Mouse (Mus musculus) embryonic fibroblast, embryonic 13.5 days (primary cell): ENCODE measurements at regions not wholly inside any gene's neighbourhood (a gene's known extent, or its start where the extent isn't known, plus 50 kb on each side); places are given as distances from the start of the nearest gene placed in this dataset.

Source experiments
- H3K27ac ChIP-seq: 2 replicates; pipeline ENCODE4 v1.5.1; 2012; ENCODE audit warnings: low read length, control low read depth, inconsistent platforms; ENCODE audit not compliant: insufficient read depth
- H3K4me1 ChIP-seq: 2 replicates; pipeline ENCODE4 v1.6.1; 2011; ENCODE audit warnings: low read length; ENCODE audit not compliant: control insufficient read depth, insufficient read depth
- H3K4me3 ChIP-seq: 2 replicates; pipeline ENCODE4 v1.5.1; 2011; ENCODE audit warnings: mild to moderate bottlenecking, control low read depth, low read length; ENCODE audit not compliant: insufficient read depth
- CTCF ChIP-seq: IDR thresholded peaks from 2 replicates; pipeline ENCODE4 v1.5.1; 2011; ENCODE audit warnings: mild to moderate bottlenecking, control low read depth, low read length, moderate library complexity, borderline replicate concordance; ENCODE audit not compliant: insufficient read depth
- POLR2A ChIP-seq: IDR thresholded peaks from 2 replicates; pipeline ENCODE4 v1.6.1; 2011; ENCODE audit warnings: low read depth, mild to moderate bottlenecking, control low read depth, low read length, moderate library complexity

DNA sequence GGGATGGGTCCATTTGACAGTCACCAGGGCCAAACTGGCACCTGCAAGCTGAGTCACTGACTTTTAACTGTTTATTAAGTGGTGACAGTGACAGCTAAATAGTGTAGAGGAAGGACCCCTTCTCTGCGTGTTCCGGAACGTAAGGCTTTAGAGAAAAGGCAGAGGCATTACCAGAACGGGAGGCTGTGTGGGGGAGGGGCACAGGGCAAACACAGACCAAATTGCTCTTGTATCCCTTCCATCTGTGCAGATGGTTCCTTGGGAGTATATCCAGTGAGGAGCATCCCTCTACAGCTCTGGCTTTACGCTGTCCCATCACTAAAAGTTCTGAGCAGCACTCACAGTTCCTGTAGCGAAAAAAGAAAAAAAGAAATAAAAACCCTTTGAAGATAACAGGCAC, 368.1 kb downstream of the Rnf144a start:
- Histone ChIP-seq H3K27ac (no peak overlapping the region), H3K4me3 (no peak overlapping the region), H3K4me1 (no peaks in the 10 kb centered on the region)
- TF ChIP-seq CTCF (no peak), POLR2A (no peak)

DNA sequence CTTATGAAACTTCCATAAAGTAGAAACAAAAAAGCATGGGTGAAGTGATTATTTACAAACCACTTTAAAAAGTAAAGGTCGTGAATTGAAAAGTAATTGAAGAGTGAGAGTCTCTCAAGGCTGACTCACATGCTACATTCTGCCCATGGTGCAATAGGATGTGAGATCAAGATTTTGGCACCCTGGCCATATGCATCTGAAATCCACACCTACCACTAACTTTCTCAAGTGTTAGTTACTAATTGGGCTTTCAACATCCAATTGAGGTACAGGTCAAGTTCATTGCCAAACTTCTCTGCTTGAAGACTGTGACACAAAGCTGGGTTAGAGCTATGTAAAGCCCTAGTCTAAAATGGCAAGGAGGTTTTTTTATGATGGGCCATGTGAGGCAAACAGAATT, 369.7 kb downstream of the Rnf144a start:
- no peak overlapping the region for H3K27ac ChIP-seq
- H3K4me3 ChIP-seq: no peak overlapping the region
- no peaks in the 10 kb centered on the region for H3K4me1 ChIP-seq
- no peak for TF ChIP-seq CTCF
- no peak for TF ChIP-seq POLR2A

DNA sequence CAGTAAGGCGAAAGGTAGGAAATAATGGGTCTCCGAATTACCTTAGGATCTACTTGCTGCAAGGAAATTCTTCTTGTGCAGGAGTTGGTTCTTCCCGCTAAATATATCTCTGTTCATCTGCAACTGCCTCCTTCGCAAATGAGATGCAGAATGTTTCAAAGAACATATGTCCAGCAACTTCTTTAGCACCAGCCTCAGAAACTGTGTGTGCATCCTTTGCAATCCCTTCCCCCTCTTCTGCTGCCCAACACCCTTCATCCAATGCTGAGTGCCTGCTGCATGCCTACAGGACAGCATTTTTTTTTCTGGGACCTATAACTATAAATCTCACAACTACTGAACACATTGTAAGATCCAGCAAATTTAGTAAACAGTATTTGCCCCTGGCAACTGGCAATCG, 402.1 kb downstream of the Rnf144a start:
- TF ChIP-seq CTCF (no peak), POLR2A (no peak)
- Histone ChIP-seq H3K4me1 (peaks cover 2% of the 10 kb centered on the region), H3K27ac (no peak overlapping the region), H3K4me3 (no peak overlapping the region)

DNA sequence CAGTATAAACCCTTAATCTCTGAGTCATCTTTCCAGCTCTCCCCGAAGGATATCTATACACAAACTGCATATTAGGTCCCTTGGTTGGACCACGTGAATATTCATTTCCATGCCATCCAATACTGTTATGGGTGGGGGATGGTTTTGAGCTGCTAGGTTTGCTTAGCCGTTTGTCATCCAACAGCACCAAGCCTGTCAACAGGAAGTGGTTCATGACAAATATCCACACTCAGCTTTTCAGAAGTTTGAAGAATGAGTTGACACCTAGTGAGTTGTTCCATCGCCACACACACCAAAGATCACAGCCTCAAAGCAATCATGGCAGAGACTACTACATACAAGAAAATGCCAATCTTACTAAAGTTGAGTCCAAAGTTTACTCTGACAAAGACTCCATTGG, 421.0 kb downstream of the Rnf144a start:
- Histone ChIP-seq H3K4me3 (no peak overlapping the region), H3K27ac (no peak overlapping the region), H3K4me1 (peaks cover 5% of the 10 kb centered on the region; the same call in 1 of the 2 replicates)
- TF ChIP-seq CTCF (no peak), POLR2A (no peak)

DNA sequence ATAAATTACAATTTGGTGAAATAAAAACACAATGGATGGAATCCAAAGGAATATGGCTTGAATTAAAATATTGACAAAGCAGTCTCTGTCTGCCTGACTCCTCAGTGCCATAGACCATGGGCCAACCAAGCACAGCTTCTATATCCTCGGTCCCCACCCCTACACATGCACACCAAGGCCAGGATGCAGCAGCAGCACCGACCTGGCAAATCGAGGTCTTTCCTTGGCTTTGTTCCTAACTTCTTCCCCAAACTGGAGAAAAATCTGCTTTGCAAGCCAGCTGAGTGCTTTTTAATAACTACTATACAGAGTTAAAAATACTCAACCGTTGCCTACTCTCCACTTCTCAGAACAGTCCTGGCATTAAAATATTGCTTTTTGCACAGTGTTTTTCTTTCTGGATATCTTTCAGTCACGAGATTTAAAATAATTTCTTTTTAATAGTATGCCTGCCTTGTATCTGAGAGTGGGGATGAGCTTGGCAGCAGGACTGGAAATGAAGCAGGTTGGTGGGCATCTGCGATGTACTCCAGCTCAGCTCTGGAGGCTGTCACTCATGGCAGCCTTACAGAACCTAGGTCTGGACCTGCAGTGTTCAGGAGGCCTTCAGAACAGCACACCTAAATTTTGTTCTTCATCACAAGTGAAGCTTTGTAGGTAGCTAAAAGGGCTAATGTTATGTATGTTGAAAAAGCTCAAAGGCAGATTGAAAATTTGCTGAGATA, 423.1 kb downstream of the Rnf144a start:
- no peak overlapping the region for H3K4me3 ChIP-seq
- H3K27ac ChIP-seq: peak overlapping the region; percentile 47; the same call in 1 of the 2 replicates
- H3K4me1 ChIP-seq: peaks cover 5% of the 10 kb centered on the region; the same call in 1 of the 2 replicates
- TF ChIP-seq POLR2A: no peak

DNA sequence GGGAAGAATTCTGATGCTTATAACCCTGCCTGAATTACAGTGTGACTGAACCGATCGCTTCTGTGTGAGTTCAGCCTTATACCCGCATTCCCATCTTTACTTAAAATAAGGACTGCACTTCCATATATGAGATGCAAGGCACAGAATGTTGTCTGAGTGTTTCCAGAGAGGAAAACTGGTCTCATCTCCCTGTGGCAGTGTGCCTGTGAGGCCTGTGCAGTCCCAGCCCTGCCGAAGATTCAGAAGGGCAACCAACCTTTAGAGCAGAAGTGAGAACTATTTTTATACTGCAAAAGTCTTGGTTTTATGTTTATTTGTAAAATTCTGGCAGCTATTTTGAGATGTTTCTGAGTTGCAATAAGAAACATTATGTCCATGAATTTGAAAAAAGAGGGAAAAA, 432.5 kb downstream of the Rnf144a start:
- no peak overlapping the region for H3K4me3 ChIP-seq
- H3K4me1 ChIP-seq: no peaks in the 10 kb centered on the region
- no peak overlapping the region for H3K27ac ChIP-seq
- TF ChIP-seq CTCF (no peak), POLR2A (no peak)

DNA sequence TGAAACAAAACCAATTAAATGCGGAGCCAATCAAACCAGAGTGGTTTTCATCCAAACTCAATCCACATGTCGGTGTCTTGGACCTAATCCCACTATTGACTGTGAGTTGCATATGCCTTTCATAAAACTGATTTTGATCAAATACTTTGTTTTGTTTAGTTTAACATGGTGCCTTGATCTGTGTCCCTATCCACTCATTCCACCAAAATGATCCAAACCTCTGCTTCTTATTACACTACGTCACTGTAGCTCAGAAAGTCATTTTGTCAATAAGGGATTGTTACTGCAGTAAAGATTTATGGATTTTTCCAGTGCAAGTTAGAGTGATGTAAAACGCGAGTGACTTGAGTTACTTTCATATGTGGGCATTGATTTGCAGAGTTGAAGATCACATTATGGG, 436.7 kb downstream of the Rnf144a start:
- Histone ChIP-seq H3K27ac (0 out of 2 replicates have a peak overlapping the region, but pooled peaks have one; percentile 26), H3K4me1 (no peaks in the 10 kb centered on the region), H3K4me3 (no peak overlapping the region)
- TF ChIP-seq POLR2A (no peak), CTCF (no peak)

DNA sequence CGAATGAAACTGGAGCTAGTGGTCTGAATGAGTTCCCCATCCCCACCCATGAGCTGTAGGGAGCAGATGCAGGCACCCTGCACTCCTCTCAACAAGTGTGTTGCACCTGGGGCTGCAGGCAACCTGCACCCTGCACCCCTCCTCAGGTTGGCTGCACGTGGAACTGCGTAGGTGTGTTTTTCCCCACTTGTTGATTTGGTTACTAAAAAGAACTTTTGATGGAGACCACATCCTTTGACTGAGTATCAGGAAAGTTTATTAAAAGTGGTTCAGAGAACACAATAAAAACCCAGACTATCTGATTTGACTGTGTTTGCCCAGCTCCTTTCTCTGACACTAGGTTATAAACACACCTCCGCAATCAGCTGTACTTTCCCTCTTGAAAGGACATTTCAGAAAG, 456.5 kb downstream of the Rnf144a start:
- TF ChIP-seq POLR2A (no peak), CTCF (no peak)
- H3K4me3 ChIP-seq: no peak overlapping the region
- no peak overlapping the region for H3K27ac ChIP-seq
- no peaks in the 10 kb centered on the region for H3K4me1 ChIP-seq

DNA sequence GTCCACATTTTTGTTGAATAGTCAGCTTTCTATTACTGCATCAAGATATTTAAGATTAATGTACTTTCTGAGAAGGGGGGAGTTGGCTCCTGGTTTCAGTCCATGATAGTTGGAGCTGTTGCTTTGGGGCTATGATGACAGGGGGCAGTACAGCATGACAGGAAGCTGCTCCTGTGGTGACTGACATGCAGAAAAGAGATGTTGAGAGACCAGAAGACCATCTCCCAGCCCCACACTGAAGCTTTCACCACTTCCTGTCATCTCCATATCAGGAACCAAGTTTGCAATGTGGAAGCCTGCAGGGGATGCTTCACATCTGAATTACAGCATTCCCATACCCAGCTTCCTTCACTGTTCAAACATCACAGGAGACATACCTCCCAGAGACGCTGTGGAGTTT, 457.5 kb downstream of the Rnf144a start:
- no peak for TF ChIP-seq POLR2A
- no peaks in the 10 kb centered on the region for H3K4me1 ChIP-seq
- H3K4me3 ChIP-seq: no peak overlapping the region
- H3K27ac ChIP-seq: no peak overlapping the region

DNA sequence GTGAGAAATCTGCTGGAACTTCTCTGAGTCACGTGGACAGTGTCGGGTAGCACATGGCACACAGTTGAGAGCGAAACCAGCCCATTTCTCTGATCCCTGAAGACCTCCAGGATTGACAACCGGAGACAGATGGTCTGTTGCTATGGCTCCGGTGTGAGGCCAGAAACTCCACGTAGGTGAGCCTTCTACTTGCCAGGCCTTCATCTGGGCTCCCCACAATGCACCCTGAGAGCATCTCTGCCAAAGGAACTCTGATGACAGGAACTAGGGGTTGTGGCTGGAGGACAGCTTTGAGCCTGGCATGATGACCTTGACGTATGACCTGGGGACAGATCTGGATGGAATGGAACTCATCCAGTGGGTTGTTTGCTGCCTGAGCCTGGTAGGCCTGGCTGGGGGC, 467.9 kb downstream of the Rnf144a start:
- H3K27ac ChIP-seq: no peak overlapping the region
- H3K4me3 ChIP-seq: no peak overlapping the region
- TF ChIP-seq CTCF (no peak), POLR2A (no peak)

DNA sequence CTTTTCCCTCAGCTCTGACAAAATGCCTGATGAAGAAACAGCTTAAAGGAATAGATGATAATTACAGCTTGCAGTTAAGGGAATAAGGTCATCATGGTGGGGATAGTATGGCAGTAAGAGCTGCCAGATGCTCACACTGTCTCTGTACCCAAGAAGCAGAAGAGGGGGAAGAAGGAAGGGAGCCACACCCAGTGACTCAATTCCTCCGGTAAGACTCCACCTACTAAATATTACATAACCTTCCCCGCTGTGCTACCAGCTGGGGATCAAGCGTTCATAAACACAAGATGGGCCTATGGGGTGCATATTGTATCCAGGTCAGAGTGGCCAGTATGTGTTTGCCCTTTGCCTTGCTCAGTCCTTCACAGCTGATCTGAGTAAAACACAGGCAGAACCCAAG, 468.9 kb downstream of the Rnf144a start:
- H3K4me3 ChIP-seq: no peak overlapping the region
- H3K4me1 ChIP-seq: no peaks in the 10 kb centered on the region
- TF ChIP-seq POLR2A (no peak), CTCF (no peak)
- H3K27ac ChIP-seq: no peak overlapping the region

More for the DNA sequence above, 467.9 kb downstream of the Rnf144a start:
- H3K4me1 ChIP-seq: no peaks in the 10 kb centered on the region
